Mouse (Mus musculus) midbrain, embryonic 10.5 days (tissue): ENCODE measurements at regions not wholly inside any gene's neighbourhood (a gene's known extent, or its start where the extent isn't known, plus 50 kb on each side); places are given as distances from the start of the nearest gene placed in this dataset.
"Not testable (repeated sequence)": the region's sequence is repeated elsewhere in the genome, so short reads cannot be mapped to it uniquely, and the experiment has no call there.

ENCODE experiments used
- DNase-seq: peaks from one replicate; pipeline ENCODE4 v3.0.0-alpha.2; 2017; ENCODE audit warnings: low spot score
- H3K27ac ChIP-seq: fragments of 300-500 bp; sonication (generic); replicated peaks from 2 replicates; pipeline ENCODE4 v1.5.1; 2016; ENCODE audit warnings: mild to moderate bottlenecking
- H3K27me3 ChIP-seq: fragments of 300-500 bp; sonication (generic); 2 replicates; pipeline ENCODE4 v1.6.1; 2016; ENCODE audit warnings: low read depth, mild to moderate bottlenecking; ENCODE audit not compliant: poor library complexity, severe bottlenecking
- H3K36me3 ChIP-seq: fragments of 300-500 bp; sonication (generic); 2 replicates; pipeline ENCODE4 v1.6.1; 2016; ENCODE audit warnings: mild to moderate bottlenecking, moderate library complexity
- H3K4me1 ChIP-seq: fragments of 300-500 bp; sonication (generic); 2 replicates; pipeline ENCODE4 v1.6.1; 2016
- H3K4me3 ChIP-seq: fragments of 300-500 bp; sonication (generic); 2 replicates; pipeline ENCODE4 v1.5.1; 2016; ENCODE audit warnings: mild to moderate bottlenecking, moderate library complexity
- H3K9me3 ChIP-seq: fragments of 300-500 bp; sonication (generic); replicated peaks from 2 replicates; pipeline ENCODE4 v1.6.1; 2016; ENCODE audit warnings: mild to moderate bottlenecking
- WGBS: fragments of 180-500 bp; shearing (Covaris S2); methylation state at CpG from one replicate; pipeline ENCODE4 v1.1.7; 2016; 5-methylcytosine and 5-hydroxymethylcytosine counted together

- Histone ChIP-seq H3K9me3 (no peaks in the 10 kb centered on the region), H3K36me3 (no peaks in the 10 kb centered on the region), H3K27me3 (no peaks in the 10 kb centered on the region), H3K4me3 (no peak overlapping the region), H3K27ac (no peak overlapping the region), H3K4me1 (no peaks in the 10 kb centered on the region)
- no peak for DNase-seq
- WGBS = 79% methylated on average over 2 of the region's 2 CpGs
These were observed 321.6 kb downstream of the Htr1b start for GRCm38 (mm10) chr9:81312047-81312446.

- Histone ChIP-seq H3K4me3 (no peak overlapping the region), H3K27ac (no peak overlapping the region), H3K27me3 (no peaks in the 10 kb centered on the region), H3K36me3 (no peaks in the 10 kb centered on the region), H3K4me1 (no peaks in the 10 kb centered on the region), H3K9me3 (no peaks in the 10 kb centered on the region)
- WGBS = 77% methylated on average over 6 of the region's 6 CpGs
- DNase-seq = no peak
These were observed 325.0 kb downstream of the Htr1b start for GRCm38 (mm10) chr9:81308532-81309191.

GRCm38 (mm10) chr9:81305437-81306046, 328.1 kb downstream of the Htr1b start:
- DNase-seq = no peak
- no peak overlapping the region for H3K4me3 ChIP-seq
- H3K4me1 ChIP-seq = no peaks in the 10 kb centered on the region
- no peaks in the 10 kb centered on the region for H3K27me3 ChIP-seq
- H3K36me3 ChIP-seq = no peaks in the 10 kb centered on the region
- 92% methylated on average over 2 of the region's 2 CpGs for WGBS
- H3K9me3 ChIP-seq = no peaks in the 10 kb centered on the region
- H3K27ac ChIP-seq = no peak overlapping the region

DNA sequence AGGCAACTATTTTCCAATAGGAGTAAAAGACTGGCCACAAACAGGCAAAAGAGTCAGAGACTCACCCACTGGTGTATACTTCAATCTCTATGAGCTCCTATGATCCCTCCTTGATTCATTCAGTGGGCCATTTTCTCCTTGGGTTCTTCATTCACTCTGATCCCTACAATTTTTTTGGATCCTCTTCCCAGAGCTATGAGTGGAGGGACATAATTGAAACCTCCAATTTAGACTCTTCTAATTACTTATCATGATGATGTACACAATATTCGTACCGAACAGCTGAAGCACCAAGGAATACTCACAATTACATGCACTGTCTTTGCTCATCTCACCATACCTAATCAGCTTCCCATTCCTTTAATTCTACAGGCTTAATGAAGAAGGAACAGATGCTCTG, 357.9 kb downstream of the Htr1b start:
- no peak for DNase-seq
- 91% methylated on average over 2 of the region's 2 CpGs for WGBS
- Histone ChIP-seq H3K27ac (no peak overlapping the region), H3K36me3 (no peaks in the 10 kb centered on the region), H3K4me1 (no peaks in the 10 kb centered on the region), H3K4me3 (no peak overlapping the region), H3K9me3 (no peaks in the 10 kb centered on the region), H3K27me3 (no peaks in the 10 kb centered on the region)

- H3K4me1 ChIP-seq = no peaks in the 10 kb centered on the region
- no peak for DNase-seq
- H3K9me3 ChIP-seq = no peaks in the 10 kb centered on the region
- no peaks in the 10 kb centered on the region for H3K36me3 ChIP-seq
- H3K4me3 ChIP-seq = no peak overlapping the region
- WGBS = 77% methylated on average over 1 of the region's 1 CpGs
- H3K27me3 ChIP-seq = no peaks in the 10 kb centered on the region
- H3K27ac ChIP-seq = no peak overlapping the region
These were observed 358.3 kb downstream of the Htr1b start for GRCm38 (mm10) chr9:81275336-81275735.

GRCm38 (mm10) chr9:81224957-81225356, 408.7 kb downstream of the Htr1b start:
- WGBS = 90% methylated on average over 2 of the region's 2 CpGs
- not testable (repeated sequence) for H3K4me1 ChIP-seq, DNase-seq, H3K9me3 ChIP-seq, H3K36me3 ChIP-seq, H3K4me3 ChIP-seq, H3K27ac ChIP-seq, H3K27me3 ChIP-seq

DNA sequence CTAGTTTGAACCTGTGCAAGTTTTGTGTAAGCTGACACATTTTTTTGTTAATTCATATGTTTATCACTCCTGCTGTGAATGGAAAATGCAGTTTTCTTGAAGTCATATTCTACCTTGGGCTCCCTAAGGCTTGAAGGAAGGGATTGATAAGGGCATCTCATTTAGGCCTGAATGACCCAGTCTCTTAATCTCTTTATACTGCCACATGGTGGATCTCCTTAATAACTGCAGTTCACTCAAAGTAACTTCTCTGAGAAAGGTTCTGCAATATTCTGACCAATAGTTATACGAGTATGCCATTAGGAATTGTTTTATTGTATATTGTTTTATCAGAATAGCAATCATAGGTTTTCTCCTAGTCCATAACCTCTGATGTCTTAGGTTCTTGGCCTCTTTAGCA, 415.7 kb downstream of the Htr1b start:
- H3K4me3 ChIP-seq = no peak overlapping the region
- no peak overlapping the region for H3K27ac ChIP-seq
- peaks cover 17% of the 10 kb centered on the region for H3K4me1 ChIP-seq
- WGBS = 91% methylated on average over 1 of the region's 1 CpGs
- DNase-seq = no peak
- no peaks in the 10 kb centered on the region for H3K36me3 ChIP-seq
- H3K27me3 ChIP-seq = peaks cover 17% of the 10 kb centered on the region
- peaks cover 8% of the 10 kb centered on the region for H3K9me3 ChIP-seq

DNA sequence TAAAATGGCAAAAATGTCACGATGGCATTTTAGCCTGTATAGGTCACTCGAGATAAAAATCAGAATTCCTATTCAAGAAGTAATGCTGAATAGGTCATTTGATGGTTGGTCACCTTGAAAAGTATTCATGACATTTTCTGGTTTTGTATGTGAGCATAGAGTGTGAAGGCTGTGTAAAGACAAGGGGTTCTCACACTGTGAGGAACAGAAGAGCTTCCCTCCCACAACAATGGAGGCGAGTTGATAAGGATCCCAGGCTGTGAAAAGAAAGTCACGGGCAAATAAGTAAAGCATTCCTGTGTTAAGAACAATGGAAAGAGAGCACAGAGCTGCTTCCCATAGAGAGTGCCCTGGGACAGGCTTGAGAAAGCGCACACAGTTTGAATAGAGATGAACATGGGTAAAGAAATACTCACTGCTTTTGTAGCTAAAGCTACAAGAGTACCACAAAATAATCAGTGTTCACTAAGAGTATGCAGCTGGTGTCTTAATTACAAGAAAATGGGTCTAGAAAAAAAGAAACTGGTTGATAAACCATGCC, 418.0 kb downstream of the Htr1b start:
- no peak overlapping the region for H3K4me3 ChIP-seq
- H3K36me3 ChIP-seq = no peaks in the 10 kb centered on the region
- H3K27me3 ChIP-seq = peaks cover 26% of the 10 kb centered on the region
- 12% methylated on average over 5 of the region's 5 CpGs for WGBS
- DNase-seq = peak; percentile 39
- H3K27ac ChIP-seq = no peak overlapping the region; the same call in 1 of the 2 replicates
- H3K4me1 ChIP-seq = peaks cover 17% of the 10 kb centered on the region
- no peaks in the 10 kb centered on the region for H3K9me3 ChIP-seq

GRCm38 (mm10) chr9:81214692-81215091, 418.9 kb downstream of the Htr1b start:
- no peak for DNase-seq
- WGBS = 61% methylated on average over 5 of the region's 5 CpGs
- Histone ChIP-seq H3K4me3 (no peak overlapping the region), H3K27me3 (peaks cover 26% of the 10 kb centered on the region), H3K36me3 (no peaks in the 10 kb centered on the region), H3K9me3 (no peaks in the 10 kb centered on the region), H3K4me1 (peaks cover 17% of the 10 kb centered on the region), H3K27ac (no peak overlapping the region)

DNA sequence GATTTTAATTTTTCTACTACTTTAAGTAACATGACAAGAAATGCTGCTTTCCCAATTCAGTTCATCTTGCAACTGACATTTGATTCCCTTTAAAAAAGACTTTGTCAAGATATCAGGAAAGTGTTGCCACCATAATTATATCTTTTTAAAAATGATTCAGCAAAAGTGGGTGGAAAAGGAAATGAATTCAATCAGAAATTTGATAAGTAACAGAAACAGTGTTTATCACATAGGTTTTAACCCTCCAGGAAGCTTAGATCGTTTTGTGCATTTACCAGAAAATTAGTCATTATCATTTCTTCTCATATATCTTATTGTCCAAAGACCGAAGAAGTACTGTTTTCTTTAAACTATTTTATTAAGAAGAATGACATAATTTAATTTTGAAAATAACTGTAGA, 441.0 kb downstream of the Htr1b start:
- WGBS = 94% methylated on average over 2 of the region's 2 CpGs
- no peaks in the 10 kb centered on the region for H3K4me1 ChIP-seq
- H3K27me3 ChIP-seq = no peaks in the 10 kb centered on the region
- H3K36me3 ChIP-seq = no peaks in the 10 kb centered on the region
- no peaks in the 10 kb centered on the region for H3K9me3 ChIP-seq
- no peak overlapping the region for H3K4me3 ChIP-seq
- DNase-seq = no peak
- H3K27ac ChIP-seq = no peak overlapping the region
